Mouse (Mus musculus) hindbrain, embryonic 16.5 days (tissue): ENCODE data around the gene Larp1. TPM values are rescaled to one million over a fixed set of nuclear protein-coding genes. Genes with fewer than 3 reads are reported as not detected.

ENCODE experiments used
- ATAC-seq: fragments of 200-750 bp; cut with Nextera tagmentation; 2 replicates; pipeline ENCODE4 v1.8.0; 2017; ENCODE audit warnings: moderate TSS enrichment, moderate library complexity
- H3K27ac ChIP-seq: fragments of 300-500 bp; sonication (generic); 2 replicates; pipeline ENCODE4 v1.5.1; 2014; ENCODE audit warnings: low read depth, mild to moderate bottlenecking, control low read depth, low read length, moderate library complexity
- H3K27me3 ChIP-seq: fragments of 300-500 bp; sonication (generic); replicated peaks from 2 replicates; pipeline ENCODE4 v1.6.1; 2014; ENCODE audit warnings: low read length; ENCODE audit not compliant: control insufficient read depth, insufficient read depth
- H3K36me3 ChIP-seq: fragments of 300-500 bp; sonication (generic); 2 replicates; pipeline ENCODE4 v1.6.1; 2014; ENCODE audit warnings: mild to moderate bottlenecking, low read length, moderate library complexity, mixed read lengths; ENCODE audit not compliant: control insufficient read depth, insufficient read depth
- H3K4me1 ChIP-seq: fragments of 300-500 bp; sonication (generic); 2 replicates; pipeline ENCODE4 v1.6.1; 2014; ENCODE audit warnings: low read depth, low read length; ENCODE audit not compliant: control insufficient read depth, insufficient read depth
- H3K4me2 ChIP-seq: fragments of 300-500 bp; sonication (generic); 2 replicates; pipeline ENCODE4 v1.6.1; 2014; ENCODE audit warnings: mild to moderate bottlenecking, low read length, control low read depth, moderate library complexity
- H3K4me3 ChIP-seq: fragments of 300-500 bp; sonication (generic); 2 replicates; pipeline ENCODE4 v1.5.1; 2014; ENCODE audit warnings: mild to moderate bottlenecking, low read length, control low read depth, moderate library complexity
- H3K9ac ChIP-seq: fragments of 300-500 bp; sonication (generic); 2 replicates; pipeline ENCODE4 v1.6.1; 2014; ENCODE audit warnings: low read depth, mild to moderate bottlenecking, control low read depth, low read length, moderate library complexity
- H3K9me3 ChIP-seq: fragments of 300-500 bp; sonication (generic); 2 replicates; pipeline ENCODE4 v1.6.1; 2014; ENCODE audit warnings: mild to moderate bottlenecking, low read length, moderate library complexity; ENCODE audit not compliant: control insufficient read depth
- WGBS: fragments of 180-500 bp; shearing (Covaris S2); extraction: QIAGEN DNeasy Blood & Tissue Kit; methylation state at CpG from one replicate; pipeline ENCODE4 v1.1.7; 2014; 5-methylcytosine and 5-hydroxymethylcytosine counted together
- polyA plus RNA-seq: library from polyadenylated mRNA; unstranded; fragments of >200 nt; fragmentation: Nextera tagmentation; extraction: Ambion mirVana; gene quantifications from 2 replicates; pipeline ENCODE4 v1.2.1, GENCODE M21; 2015

Larp1 gene
- polyA plus RNA-seq, 1 experiment from 2014 or later, result 17.3 TPM

GRCm38 (mm10) chr11:58062586-58062985 is 53.7 kb downstream of the Larp1 start:
- Histone ChIP-seq H3K27me3 (no peaks in the 10 kb centered on the region), H3K4me3 (no peak overlapping the region), H3K4me1 (peaks cover 2% of the 10 kb centered on the region; the same call in 1 of the 2 replicates), H3K27ac (no peak overlapping the region), H3K4me2 (no peak overlapping the region), H3K36me3 (peaks cover 15% of the 10 kb centered on the region), H3K9ac (no peak overlapping the region), H3K9me3 (no peaks in the 10 kb centered on the region)
- no peak for ATAC-seq
- 90% methylated on average over 4 of the region's 4 CpGs for WGBS

GRCm38 (mm10) chr11:58065025-58065424 is 56.2 kb downstream of the Larp1 start:
- H3K4me3 ChIP-seq, result no peak overlapping the region
- H3K27me3 ChIP-seq, result no peaks in the 10 kb centered on the region
- H3K27ac ChIP-seq, result no peak overlapping the region
- ATAC-seq, result no peak
- 82% methylated on average over 4 of the region's 4 CpGs for WGBS
- peaks cover 3% of the 10 kb centered on the region for H3K36me3 ChIP-seq
- no peak overlapping the region for H3K4me2 ChIP-seq
- no peak overlapping the region for H3K9ac ChIP-seq
- H3K4me1 ChIP-seq, result peaks cover 2% of the 10 kb centered on the region; the same call in 1 of the 2 replicates
- no peaks in the 10 kb centered on the region for H3K9me3 ChIP-seq

GRCm38 (mm10) chr11:58072978-58073377 is 64.1 kb downstream of the Larp1 start:
- H3K9me3 ChIP-seq, result no peaks in the 10 kb centered on the region
- 86% methylated on average over 3 of the region's 3 CpGs for WGBS
- no peaks in the 10 kb centered on the region for H3K27me3 ChIP-seq
- ATAC-seq, result no peak
- no peak overlapping the region for H3K9ac ChIP-seq
- H3K4me1 ChIP-seq, result no peaks in the 10 kb centered on the region
- no peak overlapping the region for H3K4me2 ChIP-seq
- H3K4me3 ChIP-seq, result no peak overlapping the region
- no peaks in the 10 kb centered on the region for H3K36me3 ChIP-seq
- no peak overlapping the region for H3K27ac ChIP-seq

GRCm38 (mm10) chr11:58077270-58077669 is 68.4 kb downstream of the Larp1 start:
- H3K9me3 ChIP-seq, result no peaks in the 10 kb centered on the region
- 65% methylated on average over 4 of the region's 4 CpGs for WGBS
- no peaks in the 10 kb centered on the region for H3K36me3 ChIP-seq
- no peaks in the 10 kb centered on the region for H3K27me3 ChIP-seq
- no peak overlapping the region for H3K4me2 ChIP-seq
- no peak for ATAC-seq
- H3K27ac ChIP-seq, result no peak overlapping the region
- H3K4me1 ChIP-seq, result no peaks in the 10 kb centered on the region
- no peak overlapping the region for H3K9ac ChIP-seq
- no peak overlapping the region for H3K4me3 ChIP-seq

- H3K4me3 ChIP-seq, result no peak overlapping the region
- no peaks in the 10 kb centered on the region for H3K4me1 ChIP-seq
- H3K4me2 ChIP-seq, result no peak overlapping the region
- H3K9me3 ChIP-seq, result no peaks in the 10 kb centered on the region
- H3K9ac ChIP-seq, result no peak overlapping the region
- ATAC-seq, result no peak
- H3K27me3 ChIP-seq, result no peaks in the 10 kb centered on the region
- H3K36me3 ChIP-seq, result no peaks in the 10 kb centered on the region
- 89% methylated on average over 6 of the region's 6 CpGs for WGBS
- no peak overlapping the region for H3K27ac ChIP-seq
These were observed 72.9 kb downstream of the Larp1 start for GRCm38 (mm10) chr11:58081716-58082115.

GRCm38 (mm10) chr11:58092541-58092940 is 83.7 kb downstream of the Larp1 start:
- H3K4me3 ChIP-seq, result no peak overlapping the region
- H3K9ac ChIP-seq, result no peak overlapping the region
- H3K4me1 ChIP-seq, result peaks cover under 1% of the 10 kb centered on the region; the same call in 1 of the 2 replicates
- no peak for ATAC-seq
- H3K4me2 ChIP-seq, result no peak overlapping the region
- WGBS, result 63% methylated on average over 4 of the region's 4 CpGs
- no peaks in the 10 kb centered on the region for H3K36me3 ChIP-seq
- no peak overlapping the region for H3K27ac ChIP-seq
- H3K27me3 ChIP-seq, result peaks cover 6% of the 10 kb centered on the region; the same call in 1 of the 2 replicates
- no peaks in the 10 kb centered on the region for H3K9me3 ChIP-seq

- Histone ChIP-seq H3K4me1 (peaks cover 4% of the 10 kb centered on the region; the same call in 1 of the 2 replicates), H3K9ac (no peak within 1 kb of the TSS), H3K27me3 (peaks cover 6% of the 10 kb centered on the region; the same call in 1 of the 2 replicates), H3K9me3 (no peaks in the 10 kb centered on the region), H3K4me3 (no peak within 1 kb of the TSS), H3K36me3 (no peaks in the 10 kb centered on the region), H3K27ac (no peak within 1 kb of the TSS), H3K4me2 (no peak within 1 kb of the TSS)
- ATAC-seq, result no peak
- WGBS, result 22% methylated on average over 12 of the region's 12 CpGs
These were observed 84.2 kb downstream of the Larp1 start, which contains the start of gene Gm12248 for GRCm38 (mm10) chr11:58093021-58093528. Gm12248 (minus strand) TSS chr11:58093134.

GRCm38 (mm10) chr11:58094766-58095165 is 85.9 kb downstream of the Larp1 start:
- no peak overlapping the region for H3K27ac ChIP-seq
- H3K4me3 ChIP-seq, result no peak overlapping the region
- H3K4me2 ChIP-seq, result no peak overlapping the region
- WGBS, result 68% methylated on average over 4 of the region's 4 CpGs
- no peaks in the 10 kb centered on the region for H3K9me3 ChIP-seq
- H3K27me3 ChIP-seq, result peaks cover 11% of the 10 kb centered on the region
- H3K36me3 ChIP-seq, result no peaks in the 10 kb centered on the region
- H3K4me1 ChIP-seq, result peaks cover 4% of the 10 kb centered on the region; the same call in 1 of the 2 replicates
- no peak overlapping the region for H3K9ac ChIP-seq
- ATAC-seq, result no peak

- Histone ChIP-seq H3K9ac (no peak overlapping the region), H3K27ac (no peak overlapping the region), H3K4me2 (no peak overlapping the region), H3K27me3 (peaks cover 11% of the 10 kb centered on the region), H3K9me3 (no peaks in the 10 kb centered on the region), H3K36me3 (no peaks in the 10 kb centered on the region), H3K4me1 (peaks cover 4% of the 10 kb centered on the region; the same call in 1 of the 2 replicates), H3K4me3 (no peak overlapping the region)
- 100% methylated on average over 1 of the region's 1 CpGs for WGBS
- no peak for ATAC-seq
These were observed 86.7 kb downstream of the Larp1 start for GRCm38 (mm10) chr11:58095561-58095960.
